Mouse (Mus musculus) heart, adult 8-10 months (tissue): ENCODE data around the gene Olfr1042. TPM values are rescaled to one million over a fixed set of nuclear protein-coding genes. Genes with fewer than 3 reads are reported as not detected.
"Not testable (repeated sequence)": the region's sequence is repeated elsewhere in the genome, so short reads cannot be mapped to it uniquely, and the experiment has no call there.

Experiments used
- DNase-seq: peaks from one replicate; pipeline ENCODE4 v3.0.0; 2022; ENCODE audit warnings: low spot score
- total RNA-seq, 4 experiments: library from RNA; stranded (reverse); gene quantifications; 2 replicates each; pipeline ENCODE4 v1.2.4; 2022

Olfr1042 gene
- total RNA-seq, result not detected

GRCm38 (mm10) chr2:86161738-86162137 lies at the start of gene Olfr1042:
Gene Olfr1042, minus strand, starts transcription at chr2:86161838.
- DNase-seq, result no peak

- DNase-seq, result no peak
Observed at GRCm38 (mm10) chr2:86202909-86203308, 41.3 kb upstream of the Olfr1042 start, which contains the start of gene Olfr1045. Gene Olfr1045, minus strand, starts transcription at chr2:86203009.

- DNase-seq, result no peak
Observed at GRCm38 (mm10) chr2:86195863-86196262, 34.2 kb upstream of the Olfr1042 start.

- no peak for DNase-seq
Observed at GRCm38 (mm10) chr2:86185583-86185982, 23.9 kb upstream of the Olfr1042 start, which contains the start of gene Olfr52. Gene Olfr52, minus strand, starts transcription at chr2:86185683.

GRCm38 (mm10) chr2:86179950-86180349 lies 18.3 kb upstream of the Olfr1042 start:
- no peak for DNase-seq

GRCm38 (mm10) chr2:86177720-86178119 lies 16.1 kb upstream of the Olfr1042 start, which contains the start of gene Olfr1044:
Gene Olfr1044, minus strand, starts transcription at chr2:86177820.
- no peak for DNase-seq

- not testable (repeated sequence) for DNase-seq
Observed at GRCm38 (mm10) chr2:86175422-86175821, 13.8 kb upstream of the Olfr1042 start.

- DNase-seq, result no peak
Observed at GRCm38 (mm10) chr2:86167422-86167821, 5.8 kb upstream of the Olfr1042 start, which contains the start of gene Olfr1043. Gene Olfr1043, minus strand, starts transcription at chr2:86167522.

GRCm38 (mm10) chr2:86146632-86147031 lies 15.0 kb downstream of the Olfr1042 start, which contains the start of gene Olfr1040:
Gene Olfr1040, minus strand, starts transcription at chr2:86146732.
- DNase-seq, result no peak

GRCm38 (mm10) chr2:86135828-86136227 lies 25.8 kb downstream of the Olfr1042 start, which contains the start of gene Olfr1039:
Gene Olfr1039, minus strand, starts transcription at chr2:86135928.
- DNase-seq, result no peak

Other genes starting within 250 kb of the Olfr1042 start
- not detected for gene Olfr1025-ps1, start 246.6 kb downstream of the Olfr1042 start, total RNA-seq
- not detected for gene Olfr1026, start 240.3 kb downstream of the Olfr1042 start, total RNA-seq
- not detected for gene Olfr1028, start 211.4 kb downstream of the Olfr1042 start, total RNA-seq
- gene Olfr1029, start 187.9 kb downstream of the Olfr1042 start, total RNA-seq, result not detected
- gene Olfr1030, start 182.6 kb downstream of the Olfr1042 start, total RNA-seq, result not detected
- not detected for gene Olfr1031, start 171.5 kb downstream of the Olfr1042 start, total RNA-seq
- not detected for gene Olfr1032, start 156.3 kb downstream of the Olfr1042 start, total RNA-seq
- 1 to 10 TPM; 2.0 to 5.0 (median 3.4) TPM for gene Olfr1033, start 141.2 kb downstream of the Olfr1042 start, total RNA-seq
- under 1 TPM; 0.19 to 0.28 (median 0.24) TPM for gene Olfr1034, start 116.0 kb downstream of the Olfr1042 start, total RNA-seq
- not detected for gene Olfr1036, start 87.8 kb downstream of the Olfr1042 start, total RNA-seq
- gene Olfr1037, start 74.5 kb downstream of the Olfr1042 start, total RNA-seq, result not detected
- not detected for gene Olfr1039, start 25.9 kb downstream of the Olfr1042 start, total RNA-seq
- gene Olfr1040, start 15.1 kb downstream of the Olfr1042 start, total RNA-seq, result not detected
- gene Olfr1043, start 5.7 kb upstream of the Olfr1042 start, total RNA-seq, result not detected
- gene Olfr1044, start 16.0 kb upstream of the Olfr1042 start, total RNA-seq, result not detected
- not detected for gene Olfr52, start 23.8 kb upstream of the Olfr1042 start, total RNA-seq
- gene Olfr1045, start 41.2 kb upstream of the Olfr1042 start, total RNA-seq, result not detected
- gene Olfr1046, start 57.5 kb upstream of the Olfr1042 start, total RNA-seq, result not detected
- not detected for gene Olfr1047, start 69.6 kb upstream of the Olfr1042 start, total RNA-seq
- not detected for gene Olfr1048, start 78.5 kb upstream of the Olfr1042 start, total RNA-seq
- not detected for gene Olfr1049, start 96.5 kb upstream of the Olfr1042 start, total RNA-seq
- not detected for gene Olfr1051, start 117.2 kb upstream of the Olfr1042 start, total RNA-seq
- gene Olfr1052, start 130.6 kb upstream of the Olfr1042 start, total RNA-seq, result not detected
- gene Olfr1053, start 153.4 kb upstream of the Olfr1042 start, total RNA-seq, result not detected
- gene Olfr1054, start 173.6 kb upstream of the Olfr1042 start, total RNA-seq, result not detected
- gene Olfr1055, start 188.4 kb upstream of the Olfr1042 start, total RNA-seq, result not detected
- not detected for gene Olfr1056, start 200.6 kb upstream of the Olfr1042 start, total RNA-seq
- gene Olfr1057, start 216.6 kb upstream of the Olfr1042 start, total RNA-seq, result not detected
- not detected for gene Olfr1058, start 226.7 kb upstream of the Olfr1042 start, total RNA-seq